Mouse (Mus musculus): ENCODE results near the gene Vmn2r34. TPM values are rescaled to one million over a fixed set of nuclear protein-coding genes. Genes with fewer than 3 reads are reported as not detected.
"Not testable (repeated sequence)": the region's sequence is repeated elsewhere in the genome, so short reads cannot be mapped to it uniquely, and the experiment has no call there.

Vmn2r34 gene
- total RNA-seq (2021), result not detected

GRCm38 (mm10) chr7:7689413-7689812, at the start of gene Vmn2r34:
TSS of gene Vmn2r34 (minus strand) at chr7:7689513.
- DNase-seq; intact Hi-C loops (cut with DNase I): not testable (repeated sequence)

- DNase-seq; intact Hi-C loops (cut with DNase I): not testable (repeated sequence)
Measured at GRCm38 (mm10) chr7:7674032-7674431, 15.3 kb downstream of the Vmn2r34 start.

Other genes starting within 250 kb of the Vmn2r34 start
- gene Vmn2r32, start 209.5 kb downstream of the Vmn2r34 start, total RNA-seq (2021), result not detected
- not detected for gene Vmn2r33, start 122.7 kb downstream of the Vmn2r34 start, total RNA-seq (2021)
- gene Vmn2r35, start 130.4 kb upstream of the Vmn2r34 start, total RNA-seq (2021), result not detected
- not detected for gene Vmn2r36, start 213.0 kb upstream of the Vmn2r34 start, total RNA-seq (2021)